Mouse (Mus musculus): ENCODE measurements around the gene Dnajb3. TPM values are rescaled to one million over a fixed set of nuclear protein-coding genes. Genes with fewer than 3 reads are reported as not detected.
"Not testable (repeated sequence)": the region's sequence is repeated elsewhere in the genome, so short reads cannot be mapped to it uniquely, and the experiment has no call there.

The Dnajb3 gene
- polyA plus RNA-seq, 1 experiment from 2014 or later = 5.8 TPM

DNA sequence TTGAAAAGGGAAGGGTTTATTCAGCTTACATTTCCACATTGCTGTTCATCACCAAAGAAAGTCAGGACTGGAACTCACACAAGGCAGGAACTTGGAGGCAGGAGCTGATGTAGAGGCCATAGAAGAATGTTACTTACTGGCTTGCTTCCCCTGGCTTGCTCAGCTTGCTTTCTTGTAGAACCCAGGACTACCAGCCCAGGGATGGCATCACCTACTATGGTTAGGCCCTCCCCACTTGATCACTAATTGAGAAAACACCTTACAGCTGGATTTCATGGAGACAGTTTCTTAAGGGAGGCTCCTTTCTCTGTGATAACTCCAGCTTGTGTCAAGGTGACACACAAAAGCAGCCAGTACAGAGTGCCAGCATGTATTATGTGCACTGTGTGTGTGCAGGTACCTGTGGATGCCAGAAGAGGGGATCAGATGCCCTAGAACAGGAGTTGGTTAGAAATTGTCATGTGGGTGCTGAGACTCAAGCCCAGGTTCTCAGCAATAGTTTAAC, 17.5 kb upstream of the Dnajb3 start:
- not testable (repeated sequence) for H3K4me2 ChIP-seq; H3K4me3 ChIP-seq; H3K27ac ChIP-seq (replicated peaks); H3K9ac ChIP-seq; H3K4me1 ChIP-seq; H3K36me3 ChIP-seq; H3K27me3 ChIP-seq (replicated peaks); ATAC-seq (ENCODE audit: extremely low read depth, insufficient number of reproducible peaks, low FRiP score, low TSS enrichment)
- H3K9me3 ChIP-seq = peaks cover 33% of the 10 kb centered on the region

GRCm38 (mm10) chr1:88222216-88222615, 16.6 kb upstream of the Dnajb3 start:
- no peak overlapping the region for H3K27ac ChIP-seq (replicated peaks)
- ATAC-seq (ENCODE audit: extremely low read depth, insufficient number of reproducible peaks, low FRiP score, low TSS enrichment) = no peak
- no peaks in the 10 kb centered on the region for H3K36me3 ChIP-seq
- 40% methylated on average over 2 of the region's 2 CpGs for WGBS
- no peaks in the 10 kb centered on the region for H3K4me1 ChIP-seq
- no peak overlapping the region for H3K4me2 ChIP-seq
- H3K4me3 ChIP-seq = no peak overlapping the region
- no peak overlapping the region for H3K9ac ChIP-seq
- peaks cover 24% of the 10 kb centered on the region for H3K9me3 ChIP-seq
- no peaks in the 10 kb centered on the region for H3K27me3 ChIP-seq (replicated peaks)

GRCm38 (mm10) chr1:88220336-88220735, 14.8 kb upstream of the Dnajb3 start:
- Histone ChIP-seq H3K36me3 (no peaks in the 10 kb centered on the region), H3K4me2 (no peak overlapping the region), H3K9me3 (peaks cover 14% of the 10 kb centered on the region), H3K9ac (no peak overlapping the region), H3K4me3 (no peak overlapping the region), H3K4me1 (no peaks in the 10 kb centered on the region), H3K27me3 (replicated peaks) (no peaks in the 10 kb centered on the region), H3K27ac (replicated peaks) (no peak overlapping the region)
- no peak for ATAC-seq (ENCODE audit: extremely low read depth, insufficient number of reproducible peaks, low FRiP score, low TSS enrichment)

DNA sequence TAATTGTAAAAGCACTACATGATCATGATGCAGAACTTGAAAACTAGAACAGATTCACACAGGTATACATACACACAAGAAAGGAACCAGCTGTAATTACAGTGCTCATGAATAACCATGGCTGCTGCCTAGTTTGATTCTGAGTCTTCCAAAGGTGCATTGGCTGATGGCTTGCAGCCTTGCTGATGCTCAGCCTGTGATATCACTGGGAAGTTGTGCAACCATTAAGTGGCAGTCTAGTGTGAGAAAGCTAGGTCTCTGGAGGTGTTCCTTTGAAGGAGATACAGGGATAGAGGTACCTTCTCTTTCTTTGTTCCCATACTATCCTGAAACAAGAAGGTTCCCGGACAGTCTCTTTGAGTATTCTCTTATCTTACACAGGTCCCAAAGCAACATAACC, 13.5 kb upstream of the Dnajb3 start:
- Histone ChIP-seq H3K4me1 (no peaks in the 10 kb centered on the region), H3K4me3 (no peak overlapping the region), H3K4me2 (no peak overlapping the region), H3K27me3 (replicated peaks) (no peaks in the 10 kb centered on the region), H3K9me3 (peaks cover 23% of the 10 kb centered on the region), H3K36me3 (no peaks in the 10 kb centered on the region), H3K27ac (replicated peaks) (no peak overlapping the region), H3K9ac (no peak overlapping the region)
- WGBS = 16% methylated on average over 1 of the region's 1 CpGs
- no peak for ATAC-seq (ENCODE audit: extremely low read depth, insufficient number of reproducible peaks, low FRiP score, low TSS enrichment)

DNA sequence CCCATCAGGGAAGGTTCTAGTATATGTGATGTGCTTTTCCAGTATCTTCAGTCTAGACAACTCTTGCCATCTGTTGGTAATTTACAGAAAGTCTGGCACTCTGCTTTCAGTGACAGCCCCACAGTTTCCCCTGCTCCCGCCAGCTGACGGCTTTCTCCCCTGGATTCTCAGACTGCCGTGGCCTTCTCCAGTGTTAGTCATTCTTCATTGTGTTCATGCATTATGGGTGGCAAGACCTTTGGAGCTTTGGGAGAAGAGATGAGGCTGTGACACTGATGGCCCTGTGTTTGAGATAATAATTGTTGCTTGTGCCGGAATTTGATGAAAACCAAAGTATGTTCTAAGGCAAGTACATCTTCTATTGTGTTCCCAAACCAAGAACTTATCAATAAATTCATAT, 13.0 kb upstream of the Dnajb3 start:
- WGBS = 41% methylated on average over 4 of the region's 4 CpGs
- H3K4me1 ChIP-seq = no peaks in the 10 kb centered on the region
- H3K4me2 ChIP-seq = no peak overlapping the region
- no peak overlapping the region for H3K9ac ChIP-seq
- H3K36me3 ChIP-seq = no peaks in the 10 kb centered on the region
- no peak overlapping the region for H3K4me3 ChIP-seq
- H3K27me3 ChIP-seq (replicated peaks) = no peaks in the 10 kb centered on the region
- H3K9me3 ChIP-seq = peaks cover 28% of the 10 kb centered on the region
- H3K27ac ChIP-seq (replicated peaks) = no peak overlapping the region
- ATAC-seq (ENCODE audit: extremely low read depth, insufficient number of reproducible peaks, low FRiP score, low TSS enrichment) = no peak

GRCm38 (mm10) chr1:88218051-88218450, 12.5 kb upstream of the Dnajb3 start:
- no peaks in the 10 kb centered on the region for H3K27me3 ChIP-seq (replicated peaks)
- 66% methylated on average over 9 of the region's 9 CpGs for WGBS
- ATAC-seq (ENCODE audit: extremely low read depth, insufficient number of reproducible peaks, low FRiP score, low TSS enrichment) = no peak
- no peak overlapping the region for H3K4me2 ChIP-seq
- peaks cover 33% of the 10 kb centered on the region for H3K9me3 ChIP-seq
- H3K27ac ChIP-seq (replicated peaks) = no peak overlapping the region
- H3K36me3 ChIP-seq = no peaks in the 10 kb centered on the region
- no peak overlapping the region for H3K9ac ChIP-seq
- no peaks in the 10 kb centered on the region for H3K4me1 ChIP-seq
- no peak overlapping the region for H3K4me3 ChIP-seq

GRCm38 (mm10) chr1:88217576-88217975, 12.0 kb upstream of the Dnajb3 start:
- Histone ChIP-seq H3K4me3 (no peak overlapping the region), H3K4me2 (no peak overlapping the region), H3K9ac (no peak overlapping the region), H3K27ac (replicated peaks) (no peak overlapping the region), H3K4me1 (no peaks in the 10 kb centered on the region), H3K27me3 (replicated peaks) (no peaks in the 10 kb centered on the region), H3K36me3 (no peaks in the 10 kb centered on the region), H3K9me3 (peaks cover 38% of the 10 kb centered on the region)
- WGBS = 29% methylated on average over 3 of the region's 3 CpGs
- ATAC-seq (ENCODE audit: extremely low read depth, insufficient number of reproducible peaks, low FRiP score, low TSS enrichment) = no peak

GRCm38 (mm10) chr1:88217144-88217543, 11.6 kb upstream of the Dnajb3 start:
- no peak for ATAC-seq (ENCODE audit: extremely low read depth, insufficient number of reproducible peaks, low FRiP score, low TSS enrichment)
- no peak overlapping the region for H3K4me2 ChIP-seq
- H3K9me3 ChIP-seq = peaks cover 41% of the 10 kb centered on the region
- no peaks in the 10 kb centered on the region for H3K4me1 ChIP-seq
- H3K4me3 ChIP-seq = no peak overlapping the region
- 55% methylated on average over 2 of the region's 2 CpGs for WGBS
- H3K27me3 ChIP-seq (replicated peaks) = no peaks in the 10 kb centered on the region
- no peak overlapping the region for H3K9ac ChIP-seq
- H3K36me3 ChIP-seq = no peaks in the 10 kb centered on the region
- H3K27ac ChIP-seq (replicated peaks) = no peak overlapping the region

GRCm38 (mm10) chr1:88216551-88216950, 11.0 kb upstream of the Dnajb3 start:
- H3K9me3 ChIP-seq = peaks cover 44% of the 10 kb centered on the region
- H3K27ac ChIP-seq (replicated peaks) = no peak overlapping the region
- no peak overlapping the region for H3K9ac ChIP-seq
- H3K36me3 ChIP-seq = no peaks in the 10 kb centered on the region
- no peaks in the 10 kb centered on the region for H3K4me1 ChIP-seq
- no peak for ATAC-seq (ENCODE audit: extremely low read depth, insufficient number of reproducible peaks, low FRiP score, low TSS enrichment)
- H3K4me3 ChIP-seq = no peak overlapping the region
- no peaks in the 10 kb centered on the region for H3K27me3 ChIP-seq (replicated peaks)
- 51% methylated on average over 2 of the region's 2 CpGs for WGBS
- no peak overlapping the region for H3K4me2 ChIP-seq

DNA sequence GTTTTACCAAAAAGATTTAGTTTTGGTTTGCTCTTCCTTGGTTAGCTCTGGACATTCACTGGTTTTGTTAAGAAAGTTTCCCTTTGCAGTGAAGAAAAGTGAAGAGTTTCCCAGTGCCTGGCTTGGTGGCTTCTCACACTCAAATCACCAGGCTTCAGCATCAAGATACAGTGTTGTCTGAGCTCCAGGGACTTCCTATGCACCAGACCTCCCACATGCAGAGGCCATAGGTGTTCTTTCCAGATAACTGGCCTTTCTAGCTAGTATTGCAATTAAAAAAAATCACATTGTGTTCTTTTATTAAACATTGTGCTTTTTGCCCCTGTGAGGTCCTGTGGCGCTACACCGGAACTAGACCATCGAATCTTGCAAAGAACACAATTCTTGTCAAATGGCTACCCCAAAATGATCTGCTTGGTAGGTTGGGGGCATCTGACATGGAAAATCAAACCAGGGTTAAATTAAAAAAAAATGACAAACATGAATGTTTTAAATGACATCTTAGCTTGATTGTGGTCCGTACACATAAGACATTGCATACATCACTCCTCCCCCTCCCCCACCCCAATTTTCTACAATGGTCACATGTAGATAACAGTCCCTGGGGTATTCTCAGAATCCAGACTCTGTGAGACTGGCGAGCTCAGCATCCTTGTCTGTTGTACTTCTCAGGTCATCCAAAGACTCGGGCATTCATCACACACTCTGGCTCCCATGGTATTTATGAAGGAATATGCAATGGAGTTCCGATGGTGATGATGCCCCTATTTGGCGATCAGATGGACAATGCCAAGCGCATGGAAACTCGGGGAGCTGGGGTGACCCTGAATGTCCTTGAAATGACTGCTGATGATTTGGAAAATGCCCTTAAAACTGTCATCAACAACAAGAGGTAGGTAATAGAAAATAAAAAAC, 10.1 kb upstream of the Dnajb3 start:
- 62% methylated on average over 10 of the region's 10 CpGs for WGBS
- H3K4me1 ChIP-seq = no peaks in the 10 kb centered on the region
- no peak for ATAC-seq (ENCODE audit: extremely low read depth, insufficient number of reproducible peaks, low FRiP score, low TSS enrichment)
- no peak overlapping the region for H3K4me3 ChIP-seq
- H3K9ac ChIP-seq = no peak overlapping the region
- H3K4me2 ChIP-seq = no peak overlapping the region
- H3K9me3 ChIP-seq = peaks cover 48% of the 10 kb centered on the region
- H3K27ac ChIP-seq (replicated peaks) = no peak overlapping the region
- H3K27me3 ChIP-seq (replicated peaks) = no peaks in the 10 kb centered on the region
- no peaks in the 10 kb centered on the region for H3K36me3 ChIP-seq

- no peaks in the 10 kb centered on the region for H3K36me3 ChIP-seq
- WGBS = 62% methylated on average over 2 of the region's 2 CpGs
- no peaks in the 10 kb centered on the region for H3K4me1 ChIP-seq
- H3K4me2 ChIP-seq = no peak overlapping the region
- no peak overlapping the region for H3K27ac ChIP-seq (replicated peaks)
- ATAC-seq (ENCODE audit: extremely low read depth, insufficient number of reproducible peaks, low FRiP score, low TSS enrichment) = no peak
- no peaks in the 10 kb centered on the region for H3K27me3 ChIP-seq (replicated peaks)
- H3K9me3 ChIP-seq = peaks cover 48% of the 10 kb centered on the region
- no peak overlapping the region for H3K4me3 ChIP-seq
- no peak overlapping the region for H3K9ac ChIP-seq
These were observed 8.9 kb upstream of the Dnajb3 start for GRCm38 (mm10) chr1:88214462-88214952.
